Mouse (Mus musculus) layer of hippocampus, adult 11-12 months (tissue): ENCODE results near the gene Praf2.
"Not testable (repeated sequence)": the region's sequence is repeated elsewhere in the genome, so short reads cannot be mapped to it uniquely, and the experiment has no call there.

Experiments used
- DNase-seq: peaks from one replicate; pipeline ENCODE4 v3.0.0; 2022; ENCODE audit warnings: low spot score

Gene Praf2

DNA sequence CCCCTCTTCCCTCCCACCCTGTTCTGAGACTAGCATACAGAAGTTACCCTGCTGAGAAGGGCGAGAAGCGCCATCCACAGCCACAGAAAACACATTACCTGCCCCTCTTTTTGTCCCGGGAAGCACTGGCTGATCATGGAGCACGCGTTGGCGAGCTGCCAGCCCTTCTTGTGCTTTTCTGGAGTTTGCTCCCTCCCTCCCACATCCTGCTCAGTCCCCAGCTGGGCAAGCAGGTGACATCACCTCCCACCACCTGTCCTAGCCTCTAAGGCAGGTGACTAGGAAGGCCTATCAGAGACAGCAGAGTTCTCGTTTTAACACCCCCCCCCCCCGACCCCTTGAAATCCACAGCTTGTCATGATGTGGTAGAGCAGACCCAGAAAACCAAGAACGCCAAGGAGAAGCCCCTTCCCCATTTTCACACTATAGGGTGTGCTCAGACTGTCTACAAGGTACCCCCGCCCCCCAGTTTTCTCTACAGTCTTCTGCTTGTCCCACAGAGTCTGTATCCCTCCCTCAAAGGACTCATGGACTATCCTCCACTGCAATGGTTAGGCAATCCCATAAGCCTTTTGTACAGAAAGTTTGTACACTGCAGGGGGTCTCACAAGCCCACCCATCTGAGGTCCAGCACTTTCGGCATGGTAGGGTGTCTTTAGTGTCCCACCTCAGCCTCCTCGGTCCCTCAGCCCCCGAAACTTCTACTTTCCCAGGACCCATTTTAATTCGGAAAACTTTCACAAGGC, 11.3 kb downstream of the Praf2 start:
- DNase-seq = no peak

- no peak for DNase-seq
Observed at GRCm38 (mm10) chrX:7740082-7740819, 12.0 kb downstream of the Praf2 start.

DNA sequence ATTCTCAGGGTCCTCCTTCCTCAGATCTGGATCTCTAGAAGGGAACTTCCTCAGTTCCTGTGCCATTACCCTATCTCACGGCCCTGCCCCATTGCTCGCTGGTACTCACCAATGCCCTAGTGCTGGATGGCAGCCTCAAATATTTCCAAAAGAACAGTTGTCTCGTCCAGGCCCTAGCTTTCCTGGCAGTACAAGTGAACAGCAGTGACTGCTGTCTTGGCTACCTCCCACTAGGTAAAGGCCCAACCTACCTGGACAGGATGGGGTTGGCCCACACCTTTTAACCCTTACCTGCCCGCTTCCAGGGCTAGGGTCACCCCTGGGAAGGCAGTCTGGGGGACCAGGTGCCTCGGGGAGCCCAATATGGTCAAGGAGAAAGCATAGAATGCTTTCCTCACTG, 12.9 kb downstream of the Praf2 start:
- no peak for DNase-seq

- no peak for DNase-seq
Observed at GRCm38 (mm10) chrX:7743470-7743869, 15.2 kb downstream of the Praf2 start.

DNA sequence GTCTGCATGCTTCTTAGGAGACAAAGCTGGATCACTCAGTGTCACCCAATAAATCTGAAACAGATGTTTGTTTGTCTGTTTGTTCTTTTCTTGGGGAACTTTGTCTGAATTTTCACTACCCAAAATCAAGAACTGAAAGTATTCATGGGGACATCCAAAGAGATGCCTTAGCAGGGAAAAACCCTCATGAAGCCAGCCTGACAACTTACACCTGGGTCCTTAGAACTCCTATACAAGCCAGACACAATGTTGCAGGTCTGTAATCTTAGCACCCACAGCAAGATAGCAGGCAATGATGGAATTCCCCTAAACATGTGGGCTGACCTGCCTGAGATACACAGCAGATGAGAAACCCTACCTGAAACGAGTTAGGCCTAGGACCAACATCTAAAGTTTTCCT, 16.7 kb downstream of the Praf2 start:
- DNase-seq = no peak

GRCm38 (mm10) chrX:7745429-7745828, 17.2 kb downstream of the Praf2 start:
- no peak for DNase-seq

DNA sequence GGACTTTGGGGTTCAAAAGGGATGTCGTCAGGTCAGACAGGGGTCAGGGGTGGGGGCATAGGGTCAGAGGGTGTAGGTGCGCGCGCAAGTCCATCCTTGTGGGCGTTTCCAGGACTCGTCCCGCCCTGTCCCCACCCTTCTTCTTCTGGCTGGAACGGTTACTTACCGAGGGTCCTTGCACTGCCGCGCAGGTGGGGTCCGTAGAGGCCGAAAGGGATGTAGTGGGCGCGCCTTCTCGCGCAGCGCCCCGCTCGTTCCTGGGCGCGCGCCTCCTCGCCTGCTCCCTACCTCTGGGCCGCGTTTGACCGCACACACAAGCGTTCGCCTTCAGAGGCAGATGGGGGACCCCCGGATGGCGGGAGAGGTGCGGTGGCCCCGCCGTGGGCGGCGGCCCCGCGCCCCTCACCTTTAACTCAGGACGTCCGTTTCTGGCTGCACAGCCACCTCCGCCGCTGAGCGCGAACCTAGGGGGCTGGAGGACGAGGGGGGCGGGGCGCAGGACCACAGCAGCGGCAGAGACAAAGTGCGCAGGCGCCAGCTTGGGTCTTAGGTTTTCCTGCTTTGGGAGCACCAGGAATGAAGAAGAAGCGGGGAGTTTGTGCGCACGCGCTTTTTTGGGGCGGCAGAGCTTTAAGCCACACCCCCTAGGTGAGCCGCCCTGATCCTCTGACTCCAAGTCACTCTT, 22.3 kb downstream of the Praf2 start, which contains the start of gene Ccdc120:
Gene Ccdc120, minus strand, starts transcription at position 474 of the 685 bp plus-strand sequence.
- peak; percentile 64 for DNase-seq

DNA sequence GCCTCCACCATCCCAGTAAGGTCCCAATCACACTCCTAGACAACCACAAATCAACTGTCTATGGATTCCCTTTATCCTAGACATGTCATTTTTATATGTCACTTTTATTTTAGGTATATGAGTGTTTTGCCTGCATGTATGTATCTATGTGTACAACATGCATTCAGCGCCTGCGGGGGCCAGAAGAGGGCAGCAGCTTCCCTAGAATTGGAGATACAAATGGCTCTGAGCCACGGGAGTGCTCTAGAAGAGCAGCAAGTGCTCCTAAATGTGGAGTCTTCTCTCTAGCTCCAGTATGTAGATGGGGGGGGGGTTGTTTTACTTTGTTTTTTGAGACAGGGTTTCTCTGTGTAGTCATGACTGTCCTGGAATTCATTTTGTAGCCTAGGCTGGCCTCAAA, 25.4 kb downstream of the Praf2 start:
- DNase-seq = not testable (repeated sequence)

DNA sequence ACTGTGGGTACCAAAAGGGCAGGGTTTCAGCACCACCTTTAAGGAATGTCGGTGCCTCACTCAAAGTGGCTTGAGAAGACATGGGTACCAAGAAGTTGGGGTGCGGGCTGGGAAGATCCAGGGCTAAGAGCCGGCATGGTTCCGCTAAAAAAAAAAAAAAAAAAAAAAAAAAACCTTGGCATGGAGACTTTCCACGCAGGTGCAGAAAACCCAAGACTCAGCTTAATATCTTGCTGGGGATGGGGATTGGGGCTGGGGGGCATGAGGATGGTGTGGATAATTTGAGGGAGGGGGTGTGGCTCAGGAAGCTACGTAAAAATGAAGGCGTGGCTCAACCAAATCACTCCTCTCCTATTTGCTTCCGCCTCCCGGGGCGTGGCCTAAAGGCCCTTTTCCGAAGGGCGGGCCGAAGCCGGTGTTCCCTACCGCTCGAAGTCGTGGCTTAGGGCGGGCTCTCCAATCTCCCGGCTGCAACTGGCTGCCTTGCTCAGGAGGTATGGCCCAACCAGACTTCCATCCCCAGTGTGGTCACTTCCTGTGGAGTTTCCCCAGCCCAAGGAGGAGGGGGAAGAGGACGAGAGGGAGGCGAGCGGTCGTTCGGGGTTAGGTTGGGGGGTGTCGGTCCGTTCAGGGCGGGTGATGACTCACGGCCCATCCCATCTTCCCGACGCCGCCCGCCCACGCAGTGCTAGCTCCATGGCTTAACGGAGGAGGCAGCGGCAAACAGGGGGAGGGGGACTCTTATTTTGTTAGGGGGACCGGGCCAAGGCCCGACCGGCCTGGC, 34.1 kb downstream of the Praf2 start, which contains the start of gene Tfe3:
Gene Tfe3, plus strand, starts transcription at position 424 of the 784 bp plus-strand sequence.
- DNase-seq = peak; percentile 92

GRCm38 (mm10) chrX:7762921-7763197, 34.6 kb downstream of the Praf2 start:
- DNase-seq = peak; percentile 15

GRCm38 (mm10) chrX:7763631-7764393, 35.6 kb downstream of the Praf2 start:
- peak; percentile 27 for DNase-seq

GRCm38 (mm10) chrX:7764657-7765280, 36.5 kb downstream of the Praf2 start:
- DNase-seq = no peak

- DNase-seq = no peak
Observed at GRCm38 (mm10) chrX:7765281-7765670, 37.0 kb downstream of the Praf2 start.

DNA sequence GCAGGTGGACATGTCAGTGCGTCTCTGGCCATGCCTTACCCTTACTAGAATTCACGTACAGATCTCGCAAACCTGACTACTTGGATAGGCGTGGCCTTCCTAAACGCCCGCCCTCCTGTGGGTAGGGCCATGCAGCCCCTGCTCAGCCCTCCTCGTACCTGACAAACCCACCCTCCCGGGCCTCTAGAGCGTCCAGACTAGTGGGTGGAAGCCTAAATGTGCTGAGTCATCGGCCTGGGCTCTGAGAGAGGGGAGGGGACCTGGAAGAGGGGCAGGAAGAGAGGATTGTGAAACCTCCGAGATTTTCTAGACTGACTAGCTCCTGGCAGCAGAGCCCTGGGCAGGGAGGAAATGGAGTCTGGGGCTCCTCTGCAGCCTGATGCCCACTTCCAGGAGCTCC, 37.5 kb downstream of the Praf2 start:
- peak; percentile 31 for DNase-seq

- no peak for DNase-seq
Observed at GRCm38 (mm10) chrX:7769302-7770017, 41.2 kb downstream of the Praf2 start.

DNA sequence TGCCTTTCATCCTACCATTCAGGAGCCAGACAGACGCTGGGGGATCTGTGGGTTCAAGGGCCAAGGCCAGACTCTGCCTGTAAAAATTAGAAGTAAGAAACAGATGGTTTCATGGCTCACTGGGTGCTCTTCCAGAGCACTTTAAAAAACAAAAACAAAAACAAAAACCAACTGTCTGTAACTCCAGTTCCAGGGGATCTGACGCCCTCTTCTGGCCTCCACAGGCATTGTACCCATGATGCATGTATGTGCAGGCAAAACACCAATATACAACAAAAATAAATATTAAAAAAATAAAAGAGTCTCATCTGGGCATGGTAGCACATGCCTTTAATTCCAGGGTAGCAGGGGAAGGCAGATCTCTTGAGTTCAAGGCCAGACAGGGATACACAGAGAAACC, 44.5 kb downstream of the Praf2 start:
- no peak for DNase-seq

- DNase-seq = no peak
Observed at GRCm38 (mm10) chrX:7775501-7776205, 47.4 kb downstream of the Praf2 start.

- DNase-seq = peak; percentile 58
Observed at GRCm38 (mm10) chrX:7776329-7777082, 48.3 kb downstream of the Praf2 start.
